Mouse (Mus musculus) thymus, adult 2 months (tissue): Measurements from ENCODE around the gene Ctbp2.

Experiments
- CTCF ChIP-seq: fragments of 200-500 bp; IDR thresholded peaks from 2 replicates; pipeline ENCODE4 v1.5.1; 2012; ENCODE audit warnings: mild to moderate bottlenecking, control low read depth, low read length, moderate library complexity, borderline replicate concordance; ENCODE audit not compliant: control insufficient read depth, poor library complexity, insufficient read depth; ENCODE audit errors: extremely low read depth
- POLR2A ChIP-seq: fragments of 200-500 bp; IDR thresholded peaks from 2 replicates; pipeline ENCODE4 v1.6.1; 2012; ENCODE audit warnings: mild to moderate bottlenecking, low read length, control low read depth, moderate library complexity; ENCODE audit not compliant: control insufficient read depth, poor library complexity, insufficient read depth; ENCODE audit errors: extremely low read depth

- TF ChIP-seq CTCF (no peak), POLR2A (no peak)
Observed at GRCm38 (mm10) chr7:133094161-133094560, 30.0 kb downstream of the Ctbp2 start.
